Mouse (Mus musculus): ENCODE measurements around the gene Otx1.

The Otx1 gene

GRCm38 (mm10) chr11:21999396-22000315 is 3.0 kb downstream of the Otx1 start:
- DNase-seq (ENCODE audit: low read depth), result no peak

DNA sequence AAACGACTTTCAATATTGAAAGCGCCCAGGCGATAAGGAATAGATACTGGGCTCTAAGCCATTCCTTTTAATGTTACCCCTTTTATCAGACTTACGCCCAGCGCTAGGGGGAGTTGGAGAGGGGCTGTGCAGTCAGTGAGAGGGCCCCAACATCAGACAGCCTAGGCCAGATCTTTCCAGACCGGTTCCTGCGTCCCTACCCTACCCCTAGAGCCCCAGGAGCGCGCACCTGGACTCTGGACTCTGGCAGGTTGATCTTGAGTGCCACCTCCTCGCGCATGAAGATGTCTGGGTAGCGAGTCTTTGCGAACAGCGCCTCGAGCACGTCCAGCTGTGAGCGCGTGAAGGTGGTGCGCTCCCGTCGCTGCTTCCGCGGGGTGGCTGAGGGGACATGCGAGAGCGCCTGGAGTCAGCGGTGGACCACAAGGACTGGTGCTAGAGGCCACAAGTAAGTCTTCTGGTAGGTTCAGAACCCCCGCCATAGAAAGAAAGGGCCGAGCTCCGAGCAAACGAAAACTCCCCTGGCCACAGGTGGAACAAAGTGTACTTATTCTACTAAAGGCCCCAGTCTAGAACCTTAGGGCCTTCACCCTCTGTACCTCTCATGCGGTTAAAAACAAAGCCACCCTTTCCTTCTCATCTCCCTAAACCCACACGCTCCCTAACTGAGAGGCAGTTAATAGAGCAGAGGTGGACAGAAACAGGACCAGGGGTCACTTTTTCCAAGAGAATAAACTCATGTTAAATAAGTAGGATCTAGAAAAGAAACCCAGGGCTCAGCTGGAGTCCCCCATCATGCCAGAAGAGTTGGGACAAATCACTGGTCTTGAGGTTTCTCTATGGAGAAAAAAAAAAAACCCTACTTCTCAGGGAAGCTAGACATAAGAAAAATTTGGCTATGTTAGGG is 4.3 kb downstream of the Otx1 start:
- no peak for DNase-seq (ENCODE audit: low read depth)

- no peak for DNase-seq (ENCODE audit: low read depth)
These were observed 5.0 kb downstream of the Otx1 start for GRCm38 (mm10) chr11:21997561-21998140.

DNA sequence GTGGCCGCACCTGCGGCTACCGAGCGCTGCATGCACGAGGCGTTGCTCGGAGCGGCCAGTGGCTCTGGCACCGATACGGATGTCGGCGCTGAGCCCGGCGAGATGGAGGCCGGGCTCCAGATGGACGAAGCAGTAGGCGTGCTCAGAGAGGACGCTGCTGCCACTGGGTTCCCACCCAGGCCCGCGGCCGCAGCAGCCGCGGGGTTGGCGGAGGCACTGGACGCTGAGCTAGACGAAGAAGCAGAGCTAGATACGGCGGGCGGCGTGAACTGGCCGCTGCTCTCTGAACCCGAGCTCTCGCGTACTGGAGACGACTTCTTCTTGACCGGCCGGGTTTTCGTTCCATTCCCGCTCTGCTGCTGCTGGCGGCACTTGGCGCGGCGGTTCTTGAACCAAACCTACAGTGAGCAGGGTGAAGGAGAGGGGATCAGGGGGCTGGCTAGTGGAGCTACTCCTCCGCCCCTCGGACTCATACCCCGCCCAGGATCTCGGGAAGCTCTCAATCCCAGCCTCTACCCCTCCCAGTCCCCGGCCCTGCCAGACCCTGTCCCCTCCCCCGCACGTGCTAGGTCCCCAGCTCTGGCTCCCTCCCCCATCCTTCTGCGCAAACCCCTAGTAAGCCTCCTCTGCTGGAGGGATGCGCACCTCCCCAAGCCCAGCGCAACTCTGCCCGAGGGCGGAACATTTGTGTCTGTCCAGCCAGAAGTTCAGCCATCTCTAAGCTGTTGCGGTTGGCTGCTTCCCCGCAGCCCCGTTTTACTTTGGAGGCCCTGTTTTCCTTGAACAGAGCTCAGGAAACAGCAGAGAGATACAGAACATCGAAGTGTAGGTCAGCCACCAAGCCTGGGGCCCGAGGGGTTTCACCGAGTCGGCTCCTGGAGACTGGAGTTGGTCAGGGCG is 5.8 kb downstream of the Otx1 start:
- no peak for DNase-seq (ENCODE audit: low read depth)

GRCm38 (mm10) chr11:21996325-21996647 is 6.4 kb downstream of the Otx1 start:
- no peak for DNase-seq (ENCODE audit: low read depth)

DNA sequence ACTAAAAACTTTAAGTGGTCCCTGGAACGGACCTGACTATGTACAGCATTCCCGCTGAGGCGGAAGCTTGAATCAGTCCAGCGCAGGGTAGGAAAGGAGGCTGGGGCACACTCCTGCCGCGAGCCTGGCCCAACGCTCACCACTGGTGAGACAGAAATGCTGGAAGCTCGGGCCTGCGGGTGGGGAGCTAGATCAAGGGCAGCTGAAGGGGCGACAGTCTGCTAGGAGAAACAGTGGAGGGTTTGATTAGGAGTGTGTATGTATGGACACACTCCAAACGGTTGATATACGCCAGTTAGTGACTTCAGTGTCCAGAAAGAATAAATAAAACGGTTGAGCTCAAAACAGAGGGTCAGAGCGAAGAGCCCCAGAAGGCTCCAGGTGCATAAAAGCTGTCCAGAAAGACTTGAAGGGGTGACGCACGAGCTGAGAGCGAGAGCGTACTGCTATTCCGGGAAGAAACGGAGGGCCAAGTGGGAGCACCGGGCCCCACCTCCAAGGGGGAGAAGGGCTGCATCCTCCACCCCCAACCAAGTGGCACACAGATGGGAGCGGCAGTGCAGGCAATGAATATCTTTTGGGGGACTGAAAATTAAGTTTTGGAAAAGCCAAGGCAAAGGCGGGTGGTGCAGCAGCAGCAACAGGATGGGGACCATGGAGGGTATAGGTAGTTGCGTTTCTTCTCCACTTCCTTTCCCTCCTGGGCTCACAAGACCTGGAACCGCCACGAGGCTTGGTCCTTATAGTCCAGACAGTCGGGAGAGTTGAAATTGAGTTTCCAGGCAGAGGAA is 7.0 kb downstream of the Otx1 start:
- DNase-seq (ENCODE audit: low read depth), result no peak

GRCm38 (mm10) chr11:21994377-21995370 is 8.0 kb downstream of the Otx1 start:
- DNase-seq (ENCODE audit: low read depth), result no peak

DNA sequence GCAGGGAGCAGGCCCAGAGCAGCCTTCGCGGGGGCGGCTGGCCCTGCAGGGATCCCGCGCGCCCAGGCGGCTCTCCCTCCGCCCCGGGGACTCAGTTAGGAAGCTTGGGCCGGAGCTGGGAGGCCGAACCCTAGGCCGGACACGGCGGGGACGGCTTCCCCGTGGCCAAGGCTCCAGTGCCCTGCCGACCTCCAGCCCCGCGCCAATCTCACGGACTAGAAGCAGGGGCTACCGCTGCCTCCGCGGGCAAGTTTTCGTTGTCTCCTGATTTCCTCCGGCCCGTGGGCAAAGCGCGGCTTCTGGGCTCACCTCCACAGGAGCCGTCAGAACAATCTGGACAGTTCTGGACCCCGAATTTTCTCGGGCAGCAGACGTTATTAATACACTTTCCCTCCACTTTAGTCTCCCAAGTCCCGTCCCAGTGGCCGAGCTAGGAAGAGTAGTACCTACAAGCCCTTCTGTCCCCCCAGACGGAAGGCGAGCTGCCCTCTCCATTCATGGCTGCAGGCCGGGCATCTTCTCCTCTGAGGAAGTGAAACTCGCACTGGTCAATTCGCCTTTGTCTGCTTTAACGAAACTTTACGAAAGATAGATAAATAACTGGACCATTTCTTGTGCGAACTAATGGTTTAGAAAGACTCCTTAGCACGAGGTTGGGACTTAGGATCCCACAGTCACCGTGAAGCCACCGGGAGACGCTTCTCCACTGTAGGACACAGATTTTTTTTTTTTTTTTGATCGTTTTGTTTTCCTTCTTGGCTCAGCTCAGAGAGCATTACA is 8.9 kb downstream of the Otx1 start:
- DNase-seq (ENCODE audit: low read depth), result no peak

- no peak for DNase-seq (ENCODE audit: low read depth)
These were observed 9.7 kb downstream of the Otx1 start for GRCm38 (mm10) chr11:21992761-21993596.

DNA sequence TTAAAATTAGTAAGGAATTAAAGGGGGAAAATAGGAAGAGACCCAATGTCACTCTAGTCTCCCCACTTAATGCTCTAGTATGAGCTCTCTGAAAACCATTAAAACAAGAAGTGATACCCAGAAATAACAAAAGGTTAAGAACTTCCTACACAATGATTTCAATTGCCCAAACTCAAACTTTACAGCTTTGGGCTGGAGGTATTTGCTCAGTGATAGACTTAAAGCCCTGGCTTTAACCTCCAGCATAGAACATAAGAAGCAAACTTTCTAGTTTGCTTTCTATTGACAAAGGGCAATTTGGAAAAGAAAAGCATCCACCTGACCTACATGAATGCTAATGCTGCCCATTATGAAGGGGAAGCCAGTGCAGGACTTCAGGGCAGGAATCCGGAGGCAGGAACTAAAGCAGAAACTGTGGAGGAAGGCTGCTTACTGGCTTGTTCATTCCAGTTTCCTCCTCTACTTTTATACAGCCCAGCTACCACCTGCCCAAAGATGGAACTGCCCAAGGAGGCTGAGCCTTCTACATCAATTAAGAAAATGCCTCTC is 14.2 kb downstream of the Otx1 start:
- DNase-seq (ENCODE audit: low read depth), result no peak

DNA sequence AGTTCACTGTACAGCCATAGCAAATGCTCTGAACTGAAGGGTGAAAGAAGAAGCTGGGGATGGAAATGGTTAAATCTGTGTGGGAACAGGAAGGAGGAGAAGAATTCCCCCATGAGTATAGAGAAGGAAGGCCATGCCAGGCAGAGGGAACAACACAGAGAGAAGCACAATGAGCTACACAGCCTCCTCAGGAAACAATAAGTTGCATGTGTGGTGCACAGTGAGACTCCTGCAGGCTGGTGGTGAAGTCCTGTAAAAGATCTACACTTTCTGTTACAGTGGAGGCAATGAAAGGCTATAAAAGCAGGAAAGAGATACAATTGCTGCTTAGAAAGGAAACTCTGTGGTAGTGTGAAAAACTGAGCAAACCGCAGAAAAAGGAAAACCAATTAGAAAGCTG is 17.6 kb downstream of the Otx1 start:
- DNase-seq (ENCODE audit: low read depth), result no peak

GRCm38 (mm10) chr11:21974005-21974531 is 28.6 kb downstream of the Otx1 start:
- no peak for DNase-seq (ENCODE audit: low read depth)

DNA sequence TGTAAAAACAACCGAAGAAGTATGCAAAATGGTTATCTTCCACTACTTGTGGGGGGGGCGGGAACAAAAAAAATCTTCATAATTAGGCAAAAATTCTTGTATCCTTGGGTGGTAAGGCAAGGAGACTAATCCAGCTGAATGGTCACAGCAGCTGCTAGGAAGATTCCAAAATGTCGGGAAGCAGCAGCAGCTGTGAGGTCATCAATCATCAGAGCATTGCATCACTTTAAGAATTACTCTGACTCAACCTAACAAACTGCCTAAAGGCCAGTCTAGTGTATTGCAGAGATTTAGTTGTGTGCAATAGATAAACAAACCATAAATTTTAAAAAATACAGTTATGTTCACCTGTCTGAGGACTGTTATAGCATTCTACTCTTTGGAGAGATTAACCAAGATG is 29.1 kb downstream of the Otx1 start:
- no peak for DNase-seq (ENCODE audit: low read depth)

DNA sequence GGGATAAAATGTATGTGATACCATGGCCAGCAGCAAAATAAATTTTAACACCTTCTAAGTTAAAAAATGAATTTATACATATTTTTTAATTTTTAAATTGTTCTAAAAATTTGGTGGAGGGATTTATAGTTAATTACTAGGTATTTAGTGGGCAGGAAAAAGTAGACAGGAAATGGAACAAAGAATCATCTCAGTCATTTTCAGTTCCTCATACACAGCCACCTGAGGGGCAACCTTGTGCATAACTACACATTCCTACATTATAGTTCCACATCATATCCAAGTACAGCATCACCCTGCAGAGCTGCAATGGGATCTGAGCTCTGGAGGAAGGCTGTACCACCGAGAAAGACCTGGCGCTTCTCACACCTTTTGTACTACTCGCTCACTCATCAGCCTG is 33.8 kb downstream of the Otx1 start:
- DNase-seq (ENCODE audit: low read depth), result no peak

DNA sequence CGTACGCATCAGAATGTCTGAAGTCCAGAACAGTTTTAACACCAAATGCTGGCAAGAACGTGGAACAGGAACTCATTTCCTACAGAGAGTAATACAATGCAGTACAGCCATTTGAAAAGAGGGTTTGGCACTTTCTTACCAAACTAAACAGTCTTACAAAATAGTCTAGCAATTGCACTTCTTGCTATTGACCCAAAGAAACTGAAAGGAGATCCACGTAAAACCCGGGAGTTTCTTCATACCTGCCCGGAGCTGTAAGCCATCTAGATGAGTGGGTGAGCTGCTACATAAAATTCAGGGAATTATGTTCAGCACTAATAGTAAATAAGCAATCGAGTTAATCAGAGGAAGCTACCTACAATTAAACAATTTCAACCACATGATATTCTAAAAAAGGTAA is 47.5 kb downstream of the Otx1 start:
- no peak for DNase-seq (ENCODE audit: low read depth)

GRCm38 (mm10) chr11:21951657-21952237 is 51.0 kb downstream of the Otx1 start:
- no peak for DNase-seq (ENCODE audit: low read depth)

GRCm38 (mm10) chr11:21950094-21950493 is 52.6 kb downstream of the Otx1 start:
- no peak for DNase-seq (ENCODE audit: low read depth)

Data from induced T-regulatory cell, adult 2 months (primary cell).